Mouse (Mus musculus): Measurements from ENCODE around the gene Klc4.

Klc4 gene

GRCm38 (mm10) chr17:46588173-46588572 is 57.6 kb downstream of the Klc4 start:
- no peak for DNase-seq

DNA sequence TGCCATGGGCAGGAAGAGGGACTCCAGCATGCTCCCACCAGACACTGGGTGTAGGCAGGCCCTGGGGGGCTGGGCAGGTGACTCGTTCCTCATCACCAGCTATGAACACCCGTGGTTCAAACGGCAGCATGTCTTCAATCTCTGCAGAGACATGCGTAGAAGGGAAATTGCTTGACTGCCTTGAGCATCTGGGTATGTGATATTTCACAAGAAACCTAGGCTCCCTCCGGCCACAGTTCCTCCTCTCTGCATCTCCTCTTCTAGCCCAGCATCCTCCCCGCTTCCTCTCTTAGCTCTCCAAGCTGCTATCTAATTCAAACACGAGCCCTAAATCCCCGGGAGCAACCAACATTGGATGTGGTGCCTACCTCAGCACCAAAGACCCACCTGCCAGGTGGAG is 59.5 kb downstream of the Klc4 start:
- DNase-seq, result no peak

All from kidney, postnatal 36 days (tissue).